Mouse (Mus musculus) hindbrain, embryonic 13.5 days (tissue): Measurements from ENCODE around the gene Slc7a6. TPM values are rescaled to one million over a fixed set of nuclear protein-coding genes. Genes with fewer than 3 reads are reported as not detected.
A peak's percentile ranks its signal among the peaks of the same experiment; 100 is the strongest.
"Not testable (repeated sequence)": the region's sequence is repeated elsewhere in the genome, so short reads cannot be mapped to it uniquely, and the experiment has no call there.

Experiments
- ATAC-seq: fragments of 200-750 bp; cut with Nextera tagmentation; 2 replicates; pipeline ENCODE4 v1.8.0; 2017; ENCODE audit warnings: moderate TSS enrichment; ENCODE audit not compliant: low FRiP score
- H3K27ac ChIP-seq: fragments of 300-500 bp; sonication (generic); 2 replicates; pipeline ENCODE4 v1.5.1; 2015; ENCODE audit warnings: inconsistent platforms, mild to moderate bottlenecking, moderate library complexity
- H3K27me3 ChIP-seq: fragments of 300-500 bp; sonication (generic); 2 replicates; pipeline ENCODE4 v1.6.1; 2015; ENCODE audit warnings: mild to moderate bottlenecking, inconsistent platforms
- H3K36me3 ChIP-seq: fragments of 300-500 bp; sonication (generic); 2 replicates; pipeline ENCODE4 v1.6.1; 2015; ENCODE audit warnings: mild to moderate bottlenecking, inconsistent platforms
- H3K4me1 ChIP-seq: fragments of 300-500 bp; sonication (generic); replicated peaks from 2 replicates; pipeline ENCODE4 v1.6.1; 2015; ENCODE audit warnings: inconsistent platforms
- H3K4me2 ChIP-seq: fragments of 300-500 bp; sonication (generic); 2 replicates; pipeline ENCODE4 v1.6.1; 2015; ENCODE audit warnings: inconsistent platforms, mild to moderate bottlenecking, moderate library complexity
- H3K4me3 ChIP-seq: fragments of 300-500 bp; sonication (generic); 2 replicates; pipeline ENCODE4 v1.5.1; 2015; ENCODE audit warnings: mild to moderate bottlenecking, inconsistent platforms
- H3K9ac ChIP-seq: fragments of 300-500 bp; sonication (generic); 2 replicates; pipeline ENCODE4 v1.6.1; 2015; ENCODE audit warnings: mild to moderate bottlenecking, inconsistent platforms
- H3K9me3 ChIP-seq: fragments of 300-500 bp; sonication (generic); 2 replicates; pipeline ENCODE4 v1.6.1; 2016; ENCODE audit warnings: inconsistent platforms
- WGBS: fragments of 180-500 bp; shearing (Covaris S2); methylation state at CpG from one replicate; pipeline ENCODE4 v1.1.7; 2015; 5-methylcytosine and 5-hydroxymethylcytosine counted together
- polyA plus RNA-seq: library from polyadenylated mRNA; unstranded; fragments of >200 nt; fragmentation: Nextera tagmentation; extraction: Ambion mirVana; gene quantifications from 2 replicates; pipeline ENCODE4 v1.2.1, GENCODE M21; 2015

Slc7a6 gene
- polyA plus RNA-seq, 1 experiment from 2014 or later: 71.4 TPM

GRCm38 (mm10) chr8:106169934-106170480 lies 1.4 kb downstream of the Slc7a6 start:
- no peaks in the 10 kb centered on the region for H3K36me3 ChIP-seq
- 49% methylated on average over 6 of the region's 6 CpGs for WGBS
- H3K9ac ChIP-seq: peak overlapping the region; percentile 93
- H3K9me3 ChIP-seq: no peaks in the 10 kb centered on the region
- no peaks in the 10 kb centered on the region for H3K27me3 ChIP-seq
- peak overlapping the region; percentile 70 for H3K4me3 ChIP-seq
- peak overlapping the region; percentile 96; the same call in 1 of the 2 replicates for H3K27ac ChIP-seq
- H3K4me1 ChIP-seq: peaks cover 13% of the 10 kb centered on the region
- H3K4me2 ChIP-seq: peak overlapping the region; percentile 90
- ATAC-seq: no peak

- no peak overlapping the region for H3K4me2 ChIP-seq
- no peak overlapping the region for H3K9ac ChIP-seq
- ATAC-seq: no peak
- no peaks in the 10 kb centered on the region for H3K9me3 ChIP-seq
- no peak overlapping the region for H3K4me3 ChIP-seq
- H3K27me3 ChIP-seq: no peaks in the 10 kb centered on the region
- H3K27ac ChIP-seq: no peak overlapping the region
- WGBS: 97% methylated on average over 3 of the region's 3 CpGs
- H3K4me1 ChIP-seq: peaks cover 21% of the 10 kb centered on the region
- H3K36me3 ChIP-seq: no peaks in the 10 kb centered on the region
Measured at GRCm38 (mm10) chr8:106173566-106173965, 4.9 kb downstream of the Slc7a6 start.

DNA sequence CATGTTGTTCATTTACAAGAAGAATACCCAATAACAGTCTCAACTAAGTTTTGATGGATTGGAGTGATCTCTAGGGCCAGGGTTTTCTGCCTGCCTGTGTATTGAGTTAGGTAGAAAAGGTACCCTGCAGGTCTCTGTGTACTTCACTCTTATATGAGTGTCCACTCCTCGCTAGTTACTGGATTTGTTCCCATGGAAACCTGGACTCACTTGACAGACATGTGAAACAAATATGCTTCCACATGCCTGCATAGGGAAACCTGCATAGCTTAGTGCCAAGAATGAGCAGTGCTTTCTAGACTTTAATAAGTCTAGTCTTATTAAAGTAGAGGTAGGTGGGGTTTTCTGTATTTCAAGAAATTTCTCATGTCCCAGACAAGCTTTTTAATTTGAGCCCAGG lies 8.2 kb downstream of the Slc7a6 start:
- Histone ChIP-seq H3K9ac (no peak overlapping the region), H3K27me3 (no peaks in the 10 kb centered on the region), H3K4me2 (no peak overlapping the region), H3K4me3 (no peak overlapping the region), H3K9me3 (no peaks in the 10 kb centered on the region), H3K36me3 (peaks cover 7% of the 10 kb centered on the region; the same call in 1 of the 2 replicates), H3K4me1 (peaks cover 13% of the 10 kb centered on the region), H3K27ac (no peak overlapping the region)
- ATAC-seq: no peak
- WGBS: 10% methylated on average over 1 of the region's 1 CpGs

DNA sequence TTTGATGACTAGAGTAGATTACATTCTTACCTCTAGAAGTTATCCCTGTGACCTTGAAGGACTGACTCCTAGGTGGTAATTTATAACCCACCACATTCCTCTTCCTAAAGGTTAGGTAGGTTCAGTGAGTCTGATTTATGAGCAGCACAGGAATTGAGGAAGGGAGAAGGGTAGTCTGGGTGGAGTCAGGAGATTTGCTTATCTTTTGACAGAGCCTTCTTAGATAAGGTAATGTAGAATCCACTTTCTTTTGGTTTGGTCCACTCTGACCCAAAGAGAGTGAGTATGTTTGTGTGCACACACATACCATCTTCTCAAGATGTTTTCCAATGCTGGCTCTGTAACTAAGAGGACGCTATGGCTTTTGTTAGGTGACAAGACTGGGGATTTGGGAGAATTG lies 8.9 kb downstream of the Slc7a6 start:
- H3K9me3 ChIP-seq: no peaks in the 10 kb centered on the region
- H3K9ac ChIP-seq: no peak overlapping the region
- peaks cover 13% of the 10 kb centered on the region for H3K4me1 ChIP-seq
- no peaks in the 10 kb centered on the region for H3K27me3 ChIP-seq
- H3K36me3 ChIP-seq: peaks cover 8% of the 10 kb centered on the region; the same call in 1 of the 2 replicates
- no peak for ATAC-seq
- H3K4me3 ChIP-seq: no peak overlapping the region
- no peak overlapping the region for H3K4me2 ChIP-seq
- WGBS: 80% methylated on average over 1 of the region's 1 CpGs
- H3K27ac ChIP-seq: no peak overlapping the region

GRCm38 (mm10) chr8:106178428-106178827 lies 9.8 kb downstream of the Slc7a6 start:
- Histone ChIP-seq H3K9me3 (no peaks in the 10 kb centered on the region), H3K4me3 (no peak overlapping the region), H3K9ac (no peak overlapping the region), H3K27me3 (no peaks in the 10 kb centered on the region), H3K36me3 (peaks cover 10% of the 10 kb centered on the region; the same call in 1 of the 2 replicates), H3K27ac (no peak overlapping the region), H3K4me2 (no peak overlapping the region), H3K4me1 (peaks cover 13% of the 10 kb centered on the region)
- no peak for ATAC-seq
- 82% methylated on average over 2 of the region's 2 CpGs for WGBS

DNA sequence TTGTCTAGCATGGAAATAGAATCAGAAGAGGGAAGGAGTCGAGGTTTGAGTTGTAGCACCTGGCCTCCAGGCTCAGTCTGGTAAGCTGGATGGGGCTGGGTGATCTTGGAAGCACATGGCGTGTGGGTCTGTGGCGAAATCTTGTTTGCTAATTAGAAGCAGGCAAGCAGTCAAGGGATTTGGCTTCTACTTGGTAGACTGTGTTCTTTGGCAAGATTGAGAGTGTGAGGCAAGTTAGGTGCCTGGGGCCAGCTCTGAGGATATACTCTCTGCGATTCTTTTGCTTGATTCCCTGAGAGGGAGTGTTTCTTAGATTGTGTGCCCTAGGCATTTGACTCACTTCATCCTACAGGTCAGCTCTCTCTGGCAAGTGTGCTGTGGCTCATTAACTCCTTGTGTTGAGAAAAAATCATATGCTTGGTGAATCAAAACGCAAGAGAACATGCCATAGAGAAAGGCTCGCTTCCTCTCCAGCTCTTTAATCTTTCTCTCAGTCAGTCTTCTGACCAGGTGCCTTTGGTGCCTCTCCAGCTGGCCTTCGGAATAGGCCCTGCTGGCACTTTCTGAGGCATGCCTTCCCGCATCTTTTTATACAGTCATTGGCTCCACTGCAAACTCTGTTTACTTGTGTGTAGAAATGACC lies 17.1 kb downstream of the Slc7a6 start:
- Histone ChIP-seq H3K27ac (no peak overlapping the region), H3K4me2 (no peak overlapping the region), H3K9me3 (no peaks in the 10 kb centered on the region), H3K36me3 (peaks cover 62% of the 10 kb centered on the region), H3K9ac (no peak overlapping the region), H3K27me3 (no peaks in the 10 kb centered on the region), H3K4me3 (no peak overlapping the region), H3K4me1 (no peaks in the 10 kb centered on the region)
- no peak for ATAC-seq
- WGBS: 92% methylated on average over 8 of the region's 8 CpGs

DNA sequence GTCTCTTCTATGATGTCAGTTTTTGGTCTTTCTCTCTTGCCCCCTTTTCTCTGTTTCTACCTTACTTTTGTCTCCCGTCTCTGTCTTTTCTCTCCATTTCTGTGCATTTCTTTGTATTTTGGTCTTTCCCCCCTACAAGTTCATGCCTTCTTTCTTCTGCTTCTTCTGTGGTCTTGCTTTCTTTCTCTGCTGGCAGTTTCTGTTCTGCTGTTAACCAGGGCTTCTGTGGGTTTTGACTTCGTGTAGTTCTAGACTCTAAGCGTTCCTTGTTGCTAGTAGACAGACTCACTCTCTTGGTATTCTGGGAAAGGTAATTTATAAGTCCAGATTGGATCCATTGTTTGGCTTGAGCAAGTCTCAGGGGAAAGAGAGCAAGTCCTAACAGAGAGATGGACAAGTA lies 17.7 kb downstream of the Slc7a6 start:
- no peak overlapping the region for H3K27ac ChIP-seq
- no peaks in the 10 kb centered on the region for H3K4me1 ChIP-seq
- H3K4me3 ChIP-seq: no peak overlapping the region
- H3K27me3 ChIP-seq: no peaks in the 10 kb centered on the region
- 91% methylated on average over 3 of the region's 3 CpGs for WGBS
- ATAC-seq: no peak
- H3K9ac ChIP-seq: no peak overlapping the region
- no peak overlapping the region for H3K4me2 ChIP-seq
- H3K36me3 ChIP-seq: peaks cover 69% of the 10 kb centered on the region
- H3K9me3 ChIP-seq: no peaks in the 10 kb centered on the region

GRCm38 (mm10) chr8:106189162-106189561 lies 20.5 kb downstream of the Slc7a6 start:
- Histone ChIP-seq H3K9ac (no peak overlapping the region), H3K4me1 (no peaks in the 10 kb centered on the region), H3K4me3 (no peak overlapping the region), H3K27ac (no peak overlapping the region), H3K36me3 (peaks cover 88% of the 10 kb centered on the region), H3K9me3 (no peaks in the 10 kb centered on the region), H3K27me3 (no peaks in the 10 kb centered on the region), H3K4me2 (no peak overlapping the region)
- ATAC-seq: no peak
- 98% methylated on average over 4 of the region's 4 CpGs for WGBS

DNA sequence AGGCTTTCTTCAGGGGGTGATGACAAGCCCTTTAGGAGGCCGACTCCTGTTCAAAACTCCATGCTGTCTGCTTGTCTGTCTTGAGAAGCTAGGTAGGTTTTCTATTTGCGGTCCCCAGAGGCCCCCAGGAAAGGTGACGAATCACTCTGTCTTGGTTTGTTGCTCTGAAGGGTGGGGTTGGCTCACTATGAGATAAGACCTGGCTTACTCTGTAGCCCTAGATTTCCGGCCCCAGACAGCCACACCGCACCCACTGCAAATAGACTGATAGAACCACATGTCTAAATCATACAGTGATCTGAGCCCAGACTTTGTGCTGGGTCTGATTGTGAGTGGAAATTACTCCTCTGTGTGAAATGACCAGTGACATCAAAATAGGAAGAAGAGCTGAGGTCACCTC lies 23.0 kb downstream of the Slc7a6 start:
- Histone ChIP-seq H3K27me3 (no peaks in the 10 kb centered on the region), H3K4me3 (no peak overlapping the region), H3K27ac (no peak overlapping the region), H3K4me1 (no peaks in the 10 kb centered on the region), H3K9me3 (no peaks in the 10 kb centered on the region), H3K4me2 (no peak overlapping the region), H3K36me3 (peaks cover 90% of the 10 kb centered on the region), H3K9ac (no peak overlapping the region)
- 91% methylated on average over 5 of the region's 5 CpGs for WGBS
- ATAC-seq: no peak

DNA sequence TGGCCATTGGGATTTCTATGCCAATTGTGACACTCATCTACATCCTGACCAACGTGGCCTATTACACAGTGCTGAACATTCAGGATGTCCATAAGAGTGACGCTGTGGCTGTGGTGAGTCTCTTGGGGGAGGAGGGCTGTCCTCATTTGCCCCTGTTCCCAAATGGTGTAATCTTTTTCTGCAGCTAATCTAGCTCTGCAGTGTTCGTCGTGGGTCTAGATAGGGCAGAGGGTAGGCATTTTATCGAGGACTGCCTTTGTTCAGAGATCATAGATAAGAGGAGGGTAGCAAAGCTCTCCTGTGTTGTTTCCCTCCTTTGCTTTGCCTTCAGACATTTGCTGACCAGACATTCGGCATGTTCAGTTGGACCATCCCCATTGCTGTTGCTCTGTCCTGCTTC lies 24.5 kb downstream of the Slc7a6 start:
- Histone ChIP-seq H3K36me3 (peaks cover 90% of the 10 kb centered on the region), H3K4me3 (no peak overlapping the region), H3K9me3 (no peaks in the 10 kb centered on the region), H3K4me2 (no peak overlapping the region), H3K27ac (no peak overlapping the region), H3K9ac (no peak overlapping the region), H3K4me1 (no peaks in the 10 kb centered on the region), H3K27me3 (no peaks in the 10 kb centered on the region)
- WGBS: 93% methylated on average over 6 of the region's 6 CpGs
- no peak for ATAC-seq

- ATAC-seq: no peak
- Histone ChIP-seq H3K36me3 (peaks cover 92% of the 10 kb centered on the region), H3K27ac (no peak overlapping the region), H3K4me1 (no peaks in the 10 kb centered on the region), H3K4me3 (no peak overlapping the region), H3K27me3 (no peaks in the 10 kb centered on the region), H3K4me2 (no peak overlapping the region), H3K9me3 (no peaks in the 10 kb centered on the region), H3K9ac (no peak overlapping the region)
- 93% methylated on average over 5 of the region's 5 CpGs for WGBS
Measured at GRCm38 (mm10) chr8:106194062-106194461, 25.4 kb downstream of the Slc7a6 start.

- ATAC-seq: no peak
- H3K27me3 ChIP-seq: no peaks in the 10 kb centered on the region
- H3K4me3 ChIP-seq: no peak overlapping the region
- no peak overlapping the region for H3K27ac ChIP-seq
- H3K9me3 ChIP-seq: no peaks in the 10 kb centered on the region
- H3K4me1 ChIP-seq: no peaks in the 10 kb centered on the region
- H3K9ac ChIP-seq: no peak overlapping the region
- H3K4me2 ChIP-seq: no peak overlapping the region
- WGBS: 27% methylated on average over 1 of the region's 1 CpGs
- H3K36me3 ChIP-seq: peaks cover 95% of the 10 kb centered on the region
Measured at GRCm38 (mm10) chr8:106198741-106199140, 30.1 kb downstream of the Slc7a6 start.

GRCm38 (mm10) chr8:106199596-106199995 lies 30.9 kb downstream of the Slc7a6 start:
- not testable (repeated sequence) for H3K4me2 ChIP-seq, H3K9ac ChIP-seq, H3K9me3 ChIP-seq, H3K27me3 ChIP-seq, H3K4me3 ChIP-seq, ATAC-seq, H3K4me1 ChIP-seq, H3K27ac ChIP-seq
- peaks cover 94% of the 10 kb centered on the region for H3K36me3 ChIP-seq
- 94% methylated on average over 3 of the region's 3 CpGs for WGBS
